Comparison of ENCODE assay signal across 8 mouse cellular contexts in genomic region chr11:78465568-78466180, GRCm38 (mm10). TPM values are rescaled to one million over a fixed set of nuclear protein-coding genes. Genes with fewer than 3 reads are reported as not detected.
DNase-seq lines count a peak whose midpoint lies in the region; ATAC-seq and TF ChIP-seq lines count a peak whose summit lies in the region.

Slc46a1 (plus strand) TSS chr11:78465697.

- peaks cover 7 to 14% of the 10 kb centered on the region in 2 experiments for H3K4me1 ChIP-seq in CH12.LX (ENCODE audit: control insufficient read depth in 1 of 2, insufficient read depth in 2 of 2)
- peaks cover 6% of the 10 kb centered on the region; the same call in 1 of the 2 replicates for H3K4me1 ChIP-seq in forebrain, embryonic 14.5 days (ENCODE audit: control insufficient read depth, insufficient read depth, low read length)
- H3K4me1 ChIP-seq in liver, embryonic 16.5 days (ENCODE audit: control insufficient read depth, low read depth, low read length), result peaks cover 24% of the 10 kb centered on the region
- peaks cover 16% of the 10 kb centered on the region for H3K4me1 ChIP-seq in neural tube, embryonic 13.5 days (replicated peaks)
- peaks cover 15% of the 10 kb centered on the region for H3K4me1 ChIP-seq in testis, adult 2 months (ENCODE audit: control insufficient read depth, insufficient read depth, low read length)

- H3K79me2 ChIP-seq in CH12.LX (replicated peaks; ENCODE audit: control insufficient read depth, extremely low read depth, insufficient read depth, poor library complexity, severe bottlenecking), result no peaks in the 10 kb centered on the region

- H3K4me2 ChIP-seq in CH12.LX (ENCODE audit: insufficient read depth, low read depth, poor library complexity, severe bottlenecking), result peak within 1 kb of the TSS; percentile 24
- H3K4me2 ChIP-seq in forebrain, embryonic 14.5 days (ENCODE audit: low read length), result peak within 1 kb of the TSS; percentile 82
- peak within 1 kb of the TSS; percentile 80 for H3K4me2 ChIP-seq in liver, embryonic 16.5 days (ENCODE audit: low read depth, low read length)
- H3K4me2 ChIP-seq in neural tube, embryonic 13.5 days, result peak within 1 kb of the TSS; percentile 73

- dilution Hi-C loops in CH12.LX (cut with MboI; ENCODE audit: extremely low pct_ligation_motif_present, extremely low pct_unique_long_range_greater_than_20kb, low sequenced_read_pairs), result no loop called here

- no peaks in the 10 kb centered on the region for H3K36me3 ChIP-seq in CH12.LX (replicated peaks in 1 of 2; ENCODE audit: control insufficient read depth in 1 of 2, insufficient read depth in 1 of 2, low read length in 1 of 2)
- H3K36me3 ChIP-seq in forebrain, embryonic 14.5 days (ENCODE audit: control insufficient read depth, insufficient read depth, low read length), result no peaks in the 10 kb centered on the region
- no peaks in the 10 kb centered on the region for H3K36me3 ChIP-seq in liver, embryonic 16.5 days (ENCODE audit: control insufficient read depth, insufficient read depth)
- H3K36me3 ChIP-seq in neural tube, embryonic 13.5 days, result no peaks in the 10 kb centered on the region
- no peaks in the 10 kb centered on the region for H3K36me3 ChIP-seq in testis, adult 2 months (ENCODE audit: control insufficient read depth, insufficient read depth, low read length)

- intact Hi-C loops in heart, postnatal 10 days (cut with DNase I), result no loop called here

- peak within 1 kb of the TSS; percentile 89 for H3K9ac ChIP-seq in CH12.LX (ENCODE audit: insufficient read depth, low read depth)
- peak within 1 kb of the TSS; percentile 85 for H3K9ac ChIP-seq in forebrain, embryonic 14.5 days (ENCODE audit: low read length)
- peak within 1 kb of the TSS; percentile 71 for H3K9ac ChIP-seq in liver, embryonic 16.5 days (ENCODE audit: low read depth, low read length)
- peak within 1 kb of the TSS; percentile 87 for H3K9ac ChIP-seq in neural tube, embryonic 13.5 days

- peaks cover 8% of the 10 kb centered on the region for H3K9me3 ChIP-seq in CH12.LX (replicated peaks; ENCODE audit: low read length)
- H3K9me3 ChIP-seq in forebrain, embryonic 14.5 days (replicated peaks; ENCODE audit: control insufficient read depth, low read length), result no peaks in the 10 kb centered on the region
- peaks cover 4% of the 10 kb centered on the region; the same call in 1 of the 2 replicates for H3K9me3 ChIP-seq in liver, embryonic 16.5 days (replicated peaks; ENCODE audit: control insufficient read depth, low read length)
- no peaks in the 10 kb centered on the region for H3K9me3 ChIP-seq in neural tube, embryonic 13.5 days

- peak within 1 kb of the TSS; percentile 19; the same call in 1 of the 2 replicates for H3K27ac ChIP-seq in CH12.LX (ENCODE audit: insufficient read depth, low read depth)
- peak within 1 kb of the TSS; percentile 86 for H3K27ac ChIP-seq in forebrain, embryonic 14.5 days (ENCODE audit: low read depth, low read length)
- H3K27ac ChIP-seq in liver, embryonic 16.5 days (ENCODE audit: low read length), result peak within 1 kb of the TSS; percentile 85
- H3K27ac ChIP-seq in neural tube, embryonic 13.5 days (replicated peaks), result peak within 1 kb of the TSS; percentile 91
- H3K27ac ChIP-seq in testis, adult 2 months (ENCODE audit: control insufficient read depth, insufficient read depth, low read depth, low read length), result peak within 1 kb of the TSS; percentile 61

- no peak for TF ChIP-seq EP300 in CH12.LX (IDR thresholded peaks at IDR 0.05; ENCODE audit: low read length)

- DNase-seq in CH12.LX (ENCODE audit: extremely low read depth), result peak; percentile 92
- DNase-seq in forebrain, embryonic 14.5 days (ENCODE audit: low spot score), result peak; percentile 88
- peak; percentile 89 to 90 for DNase-seq in heart, postnatal 10 days
- DNase-seq in large intestine, adult 2 months (ENCODE audit: low read depth, low spot score), result peak; percentile 67

- WGBS in forebrain, embryonic 14.5 days, result 1% methylated on average over 41 of the region's 41 CpGs
- WGBS in large intestine, adult 2 months, result under 1% methylated on average over 41 of the region's 41 CpGs
- WGBS in liver, embryonic 16.5 days (ENCODE audit: insufficient replicate concordance), result under 1% methylated on average over 41 of the region's 41 CpGs
- WGBS in neural tube, embryonic 13.5 days, result under 1% methylated on average over 41 of the region's 41 CpGs

- TF ChIP-seq POLR2A in CH12.LX (IDR thresholded peaks at IDR 0.05; ENCODE audit: low read depth, low read length), result peak; percentile 64
- peak; percentile 54 for TF ChIP-seq POLR2A in testis, adult 2 months (IDR thresholded peaks at IDR 0.05; ENCODE audit: control insufficient read depth, low read depth, low read length)

- in situ Hi-C loops in CH12.LX (cut with MboI; ENCODE audit: low pct_ligation_motif_present, low pct_unique_long_range_greater_than_20kb, low sequenced_read_pairs), result no loop called here

- TF ChIP-seq CTCF in CH12.LX (conservative IDR thresholded peaks at IDR 0.05 in 1 of 2, IDR thresholded peaks at IDR 0.05 in 1 of 2; ENCODE audit: low read depth in 2 of 2, low read length in 2 of 2), result no peak
- no peak for TF ChIP-seq CTCF in testis, adult 2 months (IDR thresholded peaks at IDR 0.05; ENCODE audit: control insufficient read depth, insufficient read depth, insufficient replicate concordance, low read depth, low read length)

- peak within 1 kb of the TSS; percentile 67 to 85 (median 84) for H3K4me3 ChIP-seq in CH12.LX (replicated peaks in 1 of 3; ENCODE audit: low read depth in 2 of 3, low read length in 2 of 3, poor library complexity in 1 of 3)
- H3K4me3 ChIP-seq in forebrain, embryonic 14.5 days (ENCODE audit: low read depth, low read length), result peak within 1 kb of the TSS; percentile 70
- peak within 1 kb of the TSS; percentile 69 for H3K4me3 ChIP-seq in liver, embryonic 16.5 days (ENCODE audit: low read depth, low read length)
- peak within 1 kb of the TSS; percentile 66 for H3K4me3 ChIP-seq in neural tube, embryonic 13.5 days
- H3K4me3 ChIP-seq in testis, adult 2 months (ENCODE audit: control insufficient read depth, low read depth, low read length), result peak within 1 kb of the TSS; percentile 77

- peak; percentile 52; the same call in 1 of the 2 replicates for ATAC-seq in cerebellum, adult (ENCODE audit: insufficient number of reproducible peaks, low FRiP score, low TSS enrichment)
- ATAC-seq in forebrain, embryonic 14.5 days, result peak; percentile 94
- ATAC-seq in liver, embryonic 16.5 days (ENCODE audit: low read depth), result peak; percentile 94
- ATAC-seq in neural tube, embryonic 13.5 days (ENCODE audit: low read depth), result peak; percentile 93

- TF ChIP-seq RAD21 in CH12.LX (IDR thresholded peaks at IDR 0.05; ENCODE audit: low read depth, low read length), result no peak

- peaks cover 2% of the 10 kb centered on the region for H3K27me3 ChIP-seq in CH12.LX (replicated peaks)
- no peaks in the 10 kb centered on the region for H3K27me3 ChIP-seq in forebrain, embryonic 14.5 days (replicated peaks; ENCODE audit: control insufficient read depth, insufficient read depth, low read length)
- H3K27me3 ChIP-seq in liver, embryonic 16.5 days (ENCODE audit: control insufficient read depth, insufficient read depth, low read depth, low read length), result no peaks in the 10 kb centered on the region
- no peaks in the 10 kb centered on the region for H3K27me3 ChIP-seq in neural tube, embryonic 13.5 days
- H3K27me3 ChIP-seq in testis, adult 2 months (ENCODE audit: control insufficient read depth, insufficient read depth, low read length), result no peaks in the 10 kb centered on the region

TF ChIP-seq in CH12.LX, 34 proteins besides CTCF, POLR2A, EP300 and RAD21 (continues in another document):
- no peak for TF ChIP-seq IRF4 (IDR thresholded peaks at IDR 0.05; ENCODE audit: low read depth, low read length)
- no peak; the same call in 1 of the 2 replicates for TF ChIP-seq ETS1 (conservative IDR thresholded peaks at IDR 0.05; ENCODE audit: low read depth, low read length)
- TF ChIP-seq CHD2 (IDR thresholded peaks at IDR 0.05; ENCODE audit: low read length), result no peak
- no peak for TF ChIP-seq KAT2A (IDR thresholded peaks at IDR 0.05; ENCODE audit: insufficient replicate concordance, low read length)
- peak; percentile 63; the same call in 1 of the 2 replicates for TF ChIP-seq SIN3A (IDR thresholded peaks at IDR 0.05; ENCODE audit: low read length)
- TF ChIP-seq ZNF384 (IDR thresholded peaks at IDR 0.05; ENCODE audit: low read depth, low read length), result no peak
- TF ChIP-seq MAZ (IDR thresholded peaks at IDR 0.05; ENCODE audit: low read depth, low read length), result no peak
- no peak for TF ChIP-seq ZC3H11A (IDR thresholded peaks at IDR 0.05; ENCODE audit: low read depth, low read length)
- TF ChIP-seq JUND (conservative IDR thresholded peaks at IDR 0.05; ENCODE audit: low read depth, low read length), result no peak
- TF ChIP-seq USF1 (IDR thresholded peaks at IDR 0.05; ENCODE audit: low read depth, low read length), result peak; percentile 68
- TF ChIP-seq ZKSCAN1 (IDR thresholded peaks at IDR 0.05; ENCODE audit: borderline replicate concordance, low read depth, low read length), result no peak
- no peak for TF ChIP-seq E2F4 (IDR thresholded peaks at IDR 0.05; ENCODE audit: insufficient replicate concordance, low read depth, low read length)
- no peak for TF ChIP-seq JUN (IDR thresholded peaks at IDR 0.05; ENCODE audit: insufficient read depth, low read depth, low read length)
- no peak for TF ChIP-seq POLR2AphosphoS2 (IDR thresholded peaks at IDR 0.05; ENCODE audit: low read depth, low read length)
- 0 out of 2 replicates have a peak, but pooled peaks have one; percentile 55 for TF ChIP-seq TBP (conservative IDR thresholded peaks at IDR 0.05; ENCODE audit: low read depth, low read length)
- TF ChIP-seq PAX5 (IDR thresholded peaks at IDR 0.05; ENCODE audit: low read length), result no peak
- TF ChIP-seq ZMIZ1 (IDR thresholded peaks at IDR 0.05; ENCODE audit: low read depth, low read length), result no peak
- TF ChIP-seq HCFC1 (IDR thresholded peaks at IDR 0.05; ENCODE audit: low read depth, low read length), result no peak
- peak; percentile 72; the same call in 1 of the 2 replicates for TF ChIP-seq MYC (IDR thresholded peaks at IDR 0.05; ENCODE audit: low read depth, low read length)
- TF ChIP-seq SMC3 (IDR thresholded peaks at IDR 0.05; ENCODE audit: low read depth, low read length), result no peak; the same call in 1 of the 2 replicates
- peak; percentile 94 for TF ChIP-seq MXI1 (IDR thresholded peaks at IDR 0.05; ENCODE audit: low read depth, low read length)

RNA-seq across cellular contexts. Expression of gene Slc46a1, which starts in this region (rescaled TPM):
- total RNA-seq in CH12.LX (2012; rRNA removed) (6.1 and 6.8 TPM in 2 replicates), CH12.LX (2014; rRNA removed) (4.2 and 4.4 TPM in 2 replicates)
- 5.4 and 6.0 TPM in 2 replicates for polyA plus RNA-seq in CH12.LX (2012; ENCODE audit: insufficient read length, low read depth)
- polyA plus RNA-seq in forebrain, embryonic 14.5 days (2014; fragmentation: Nextera tagmentation; extraction: Ambion mirVana), result 18.4 and 19.2 TPM in 2 replicates
- total RNA-seq in heart, postnatal 10 days (2021), result 1 to 10 TPM; 1.5 to 2.0 TPM
- 26.6 and 27.5 TPM in 2 replicates for polyA plus RNA-seq in large intestine, adult 2 months (2012; rRNA removed)
- 7.3 and 8.7 TPM in 2 replicates for polyA plus RNA-seq in liver, embryonic 16.5 days (2015; fragmentation: Nextera tagmentation; extraction: Ambion mirVana)
- 16.5 and 16.9 TPM in 2 replicates for polyA plus RNA-seq in neural tube, embryonic 13.5 days (2015; fragmentation: Nextera tagmentation; extraction: Ambion mirVana)
- polyA plus RNA-seq in testis, adult 2 months (2012; rRNA removed), result 7.7 and 7.8 TPM in 2 replicates

Comparison
In these comparisons a context has a peak if more than half of its experiments do, and no peak if none do; other contexts are left out.
1. Peak in every context shown above with its lines: DNase-seq, ATAC-seq, H3K4me3 ChIP-seq and H3K27ac ChIP-seq.
2. H3K27ac ChIP-seq: peak in every context shown above with its lines; median percentile 91 in neural tube, embryonic 13.5 days; 86 in forebrain, embryonic 14.5 days; 85 in liver, embryonic 16.5 days; 61 in testis, adult 2 months; 19 in CH12.LX.
3. H3K4me2 ChIP-seq: peak in every context shown above with its lines; median percentile 82 in forebrain, embryonic 14.5 days; 80 in liver, embryonic 16.5 days; 73 in neural tube, embryonic 13.5 days; 24 in CH12.LX.